Mouse (Mus musculus) CH12.LX (cell line): ENCODE data around the gene Map3k20. TPM values are rescaled to one million over a fixed set of nuclear protein-coding genes. Genes with fewer than 3 reads are reported as not detected.

Source experiments
- DNase-seq: peaks from one replicate; pipeline ENCODE4 v3.0.0-alpha.2; 2013; ENCODE audit errors: extremely low read depth
- H3K27ac ChIP-seq: 2 replicates; pipeline ENCODE4 v1.5.1; 2012; ENCODE audit warnings: low read depth, mild to moderate bottlenecking, control low read depth, moderate library complexity; ENCODE audit not compliant: insufficient read depth
- H3K27me3 ChIP-seq: replicated peaks from 2 replicates; pipeline ENCODE3; 2012; ENCODE audit warnings: inconsistent platforms
- H3K36me3 ChIP-seq, 2 experiments: replicated peaks in 1 of 2; 2 replicates each; pipeline versions ENCODE3 to v1.6.1; 2012; ENCODE audit warnings: inconsistent platforms in 1 of 2, low read length in 1 of 2, mild to moderate bottlenecking in 1 of 2, mixed read lengths in 1 of 2, moderate library complexity in 1 of 2; ENCODE audit not compliant: control insufficient read depth in 1 of 2, insufficient read depth in 1 of 2
- H3K4me1 ChIP-seq, 2 experiments: 2 replicates each; pipeline ENCODE4 v1.6.1; 2012; ENCODE audit warnings: inconsistent platforms in 1 of 2, moderate library complexity in 1 of 2; ENCODE audit not compliant: insufficient read depth in 2 of 2, control insufficient read depth in 1 of 2
- H3K4me2 ChIP-seq: 2 replicates; pipeline ENCODE4 v1.6.1; 2012; ENCODE audit warnings: low read depth, mild to moderate bottlenecking, control low read depth; ENCODE audit not compliant: poor library complexity, insufficient read depth, severe bottlenecking
- H3K4me3 ChIP-seq, 3 experiments: fragments of 150-350 bp in 1 of 3; sonication (generic) in 1 of 3; replicated peaks in 1 of 3; 2 replicates each; pipeline versions ENCODE3 to v1.5.1; 2011 to 2012; ENCODE audit warnings: low read depth in 2 of 3, low read length in 2 of 3, mild to moderate bottlenecking in 2 of 3, moderate library complexity in 2 of 3, control low read depth in 1 of 3, improper control_type of control experiment in 1 of 3, inconsistent platforms in 1 of 3, mixed read lengths in 1 of 3; ENCODE audit not compliant: poor library complexity in 1 of 3
- H3K79me2 ChIP-seq: replicated peaks from 2 replicates; pipeline ENCODE4 v1.6.1; 2012; ENCODE audit warnings: mild to moderate bottlenecking, moderate library complexity; ENCODE audit not compliant: control insufficient read depth, poor library complexity, insufficient read depth, severe bottlenecking; ENCODE audit errors: extremely low read depth
- H3K9ac ChIP-seq: 2 replicates; pipeline ENCODE4 v1.6.1; 2012; ENCODE audit warnings: low read depth, mild to moderate bottlenecking, control low read depth, moderate library complexity; ENCODE audit not compliant: insufficient read depth
- H3K9me3 ChIP-seq: replicated peaks from 2 replicates; pipeline ENCODE3; 2012; ENCODE audit warnings: low read length, inconsistent platforms, mixed read lengths
- BHLHE40 ChIP-seq: IDR thresholded peaks from 2 replicates; pipeline ENCODE4 v1.6.1; 2011; ENCODE audit warnings: mild to moderate bottlenecking, low read depth, low read length, improper control_type of control experiment
- CHD1 ChIP-seq: IDR thresholded peaks from 2 replicates; pipeline ENCODE4 v1.6.1; 2012; ENCODE audit warnings: low read depth, low read length, improper control_type of control experiment, inconsistent platforms
- CTCF ChIP-seq, 2 experiments: IDR thresholded peaks in 1 of 2; conservative IDR thresholded peaks in 1 of 2; 2 replicates each; pipeline ENCODE4 v1.5.1; 2011 to 2012; ENCODE audit warnings: low read depth in 2 of 2, low read length in 2 of 2, improper control_type of control experiment in 1 of 2, inconsistent platforms in 1 of 2, mild to moderate bottlenecking in 1 of 2, moderate library complexity in 1 of 2
- ELF1 ChIP-seq: IDR thresholded peaks from 2 replicates; pipeline ENCODE4 v1.6.1; 2014; ENCODE audit warnings: low read depth, mild to moderate bottlenecking, inconsistent platforms, low read length, improper control_type of control experiment
- EP300 ChIP-seq: IDR thresholded peaks from 2 replicates; pipeline ENCODE4 v1.6.1; 2011; ENCODE audit warnings: low read length, improper control_type of control experiment
- GABPA ChIP-seq: IDR thresholded peaks from 2 replicates; pipeline ENCODE4 v1.6.1; 2012; ENCODE audit warnings: low read depth, low read length, improper control_type of control experiment, inconsistent platforms; ENCODE audit not compliant: insufficient replicate concordance
- HCFC1 ChIP-seq: IDR thresholded peaks from 2 replicates; pipeline ENCODE4 v1.6.1; 2012; ENCODE audit warnings: low read depth, mild to moderate bottlenecking, inconsistent platforms, low read length, improper control_type of control experiment
- IRF4 ChIP-seq: IDR thresholded peaks from 2 replicates; pipeline ENCODE4 v1.6.1; 2014; ENCODE audit warnings: low read depth, mild to moderate bottlenecking, inconsistent platforms, low read length, improper control_type of control experiment
- MAZ ChIP-seq: IDR thresholded peaks from 2 replicates; pipeline ENCODE4 v1.6.1; 2012; ENCODE audit warnings: low read depth, mild to moderate bottlenecking, inconsistent platforms, low read length, improper control_type of control experiment, moderate library complexity
- MEF2A ChIP-seq: IDR thresholded peaks from 2 replicates; pipeline ENCODE4 v1.6.1; 2014; ENCODE audit warnings: low read depth, mild to moderate bottlenecking, inconsistent platforms, low read length, improper control_type of control experiment, borderline replicate concordance
- MXI1 ChIP-seq: IDR thresholded peaks from 2 replicates; pipeline ENCODE4 v1.6.1; 2011; ENCODE audit warnings: mild to moderate bottlenecking, low read depth, low read length, improper control_type of control experiment
- PAX5 ChIP-seq: IDR thresholded peaks from 2 replicates; pipeline ENCODE4 v1.6.1; 2012; ENCODE audit warnings: low read length, inconsistent platforms, mixed read lengths
- POLR2A ChIP-seq: IDR thresholded peaks from 2 replicates; pipeline ENCODE4 v1.6.1; 2011; ENCODE audit warnings: low read depth, mild to moderate bottlenecking, improper control_type of control experiment, low read length
- RAD21 ChIP-seq: IDR thresholded peaks from 2 replicates; pipeline ENCODE4 v1.6.1; 2011; ENCODE audit warnings: low read depth, mild to moderate bottlenecking, low read length, improper control_type of control experiment, moderate library complexity
- RCOR1 ChIP-seq: conservative IDR thresholded peaks from 2 replicates; pipeline ENCODE4 v1.6.1; 2012; ENCODE audit warnings: low read depth, mild to moderate bottlenecking, inconsistent platforms, low read length, improper control_type of control experiment
- SIN3A ChIP-seq: IDR thresholded peaks from 2 replicates; pipeline ENCODE4 v1.6.1; 2012; ENCODE audit warnings: low read length, improper control_type of control experiment, inconsistent platforms
- SMC3 ChIP-seq: IDR thresholded peaks from 2 replicates; pipeline ENCODE4 v1.6.1; 2011; ENCODE audit warnings: low read depth, low read length, improper control_type of control experiment
- TBP ChIP-seq: conservative IDR thresholded peaks from 2 replicates; pipeline ENCODE4 v1.6.1; 2011; ENCODE audit warnings: low read depth, low read length, improper control_type of control experiment
- ZKSCAN1 ChIP-seq: IDR thresholded peaks from 2 replicates; pipeline ENCODE4 v1.6.1; 2012; ENCODE audit warnings: low read depth, inconsistent platforms, low read length, improper control_type of control experiment, borderline replicate concordance
- ZNF384 ChIP-seq: IDR thresholded peaks from 2 replicates; pipeline ENCODE4 v1.6.1; 2012; ENCODE audit warnings: low read depth, low read length, improper control_type of control experiment, inconsistent platforms
- dilution Hi-C: fragments of 300-500 bp; cut with MboI; formaldehyde crosslinking; loops from 2 replicates; pipeline ENCODE4 v1.14.3; 2020; ENCODE audit warnings: low sequenced_read_pairs; ENCODE audit not compliant: extremely low pct_unique_long_range_greater_than_20kb, extremely low pct_ligation_motif_present
- in situ Hi-C: fragments of 300-500 bp; cut with MboI; formaldehyde crosslinking; loops from 3 replicates; pipeline ENCODE4 v1.14.3; 2019; ENCODE audit warnings: low sequenced_read_pairs, low pct_ligation_motif_present, low pct_unique_long_range_greater_than_20kb, mixed read lengths
- polyA plus RNA-seq: library from polyadenylated mRNA; unstranded; fragments of >175 nt; gene quantifications from 2 replicates; pipeline ENCODE4 v1.2.1, GENCODE M21; 2012; ENCODE audit warnings: low read depth; ENCODE audit not compliant: insufficient read length
- total RNA-seq, 2 experiments: library from RNA; depleted of rRNA; stranded (reverse); fragments of 300-350 nt in 1 of 2; fragments of >200 nt in 1 of 2; gene quantifications; 2 replicates each; pipeline ENCODE4 v1.2.3; 2012 to 2014

Gene Map3k20
- total and polyA plus RNA-seq, 3 experiments, result 4.1 to 6.6 (median 6.1) TPM

DNA sequence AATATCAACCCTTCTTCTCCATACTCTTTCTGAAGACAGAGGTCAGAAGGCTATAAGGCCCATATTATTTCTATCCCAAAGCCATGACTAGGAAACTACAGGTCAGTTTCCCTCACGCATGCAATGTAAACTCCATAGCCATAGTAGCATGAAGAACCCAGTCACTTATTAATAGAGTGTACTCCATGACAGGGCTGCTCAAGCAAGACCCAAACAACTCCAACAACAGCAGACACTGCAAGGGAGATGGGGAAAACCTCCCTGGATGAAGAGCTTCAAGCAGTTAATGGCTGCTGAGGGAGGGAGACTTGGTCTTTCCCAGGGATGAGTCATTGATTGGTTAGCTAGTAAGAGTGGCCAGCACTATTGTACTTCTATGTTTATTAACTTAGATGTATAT lies 78.0 kb downstream of the Map3k20 start:
- H3K9ac ChIP-seq, result no peak overlapping the region
- H3K36me3 ChIP-seq, result peaks cover 0 to 10% of the 10 kb centered on the region in 2 experiments
- H3K4me1 ChIP-seq, result no peaks in the 10 kb centered on the region
- no peak overlapping the region for H3K4me2 ChIP-seq
- DNase-seq, result no peak
- no peak overlapping the region for H3K4me3 ChIP-seq
- no peak overlapping the region for H3K27ac ChIP-seq
- no peak for TF ChIP-seq RAD21
- no peak for TF ChIP-seq PAX5
- TF ChIP-seq MAZ, result no peak
- no peak for TF ChIP-seq EP300
- no peak for TF ChIP-seq ZNF384
- no peak for TF ChIP-seq BHLHE40
- no peak for TF ChIP-seq MEF2A
- TF ChIP-seq RCOR1, result no peak
- no peaks in the 10 kb centered on the region for H3K27me3 ChIP-seq
- dilution Hi-C loops, result no loop called here
- in situ Hi-C loops, result no loop called here
- no peaks in the 10 kb centered on the region for H3K9me3 ChIP-seq
- no peaks in the 10 kb centered on the region for H3K79me2 ChIP-seq

DNA sequence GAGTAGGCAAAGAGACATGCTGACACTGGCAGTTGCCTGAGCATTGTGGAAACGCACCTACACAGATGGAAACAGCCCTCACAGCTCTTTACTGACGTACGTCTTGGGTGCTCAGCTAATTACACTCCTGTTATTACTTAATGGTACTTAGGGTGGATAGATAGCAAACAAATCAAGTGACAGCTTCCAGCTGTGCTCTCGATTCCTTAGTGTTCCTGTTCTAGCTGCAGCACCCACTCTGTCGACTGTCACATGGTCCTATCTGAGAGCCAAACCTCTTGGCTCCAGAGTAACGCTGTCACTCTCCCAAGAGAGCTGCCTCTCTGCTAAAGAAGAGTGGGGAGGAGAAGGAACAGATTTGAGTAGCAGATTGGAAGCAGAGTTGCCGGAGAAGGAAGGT lies 80.5 kb downstream of the Map3k20 start:
- dilution Hi-C loops (no loop called here), in situ Hi-C loops (no loop called here)
- no peak overlapping the region for H3K27ac ChIP-seq
- no peak for TF ChIP-seq ELF1
- no peak for TF ChIP-seq ZNF384
- no peak for TF ChIP-seq BHLHE40
- no peak for TF ChIP-seq CHD1
- no peak for TF ChIP-seq SMC3
- TF ChIP-seq TBP, result no peak
- no peak for TF ChIP-seq GABPA
- TF ChIP-seq ZKSCAN1, result no peak
- TF ChIP-seq MXI1, result no peak
- no peak for TF ChIP-seq POLR2A
- TF ChIP-seq SIN3A, result no peak
- no peak for TF ChIP-seq CTCF (conservative IDR thresholded peaks at IDR 0.05 in 1 of 2, IDR thresholded peaks at IDR 0.05 in 1 of 2; ENCODE audit: low read depth in 2 of 2, low read length in 2 of 2)
- no peak for TF ChIP-seq IRF4
- no peak for TF ChIP-seq HCFC1
- H3K9me3 ChIP-seq, result no peaks in the 10 kb centered on the region
- H3K4me3 ChIP-seq, result no peak overlapping the region
- H3K36me3 ChIP-seq, result peaks cover 4 to 16% of the 10 kb centered on the region in 2 experiments
- no peaks in the 10 kb centered on the region for H3K27me3 ChIP-seq
- no peaks in the 10 kb centered on the region for H3K4me1 ChIP-seq
- DNase-seq, result no peak
- H3K79me2 ChIP-seq, result no peaks in the 10 kb centered on the region
- H3K4me2 ChIP-seq, result no peak overlapping the region
- no peak overlapping the region for H3K9ac ChIP-seq
